Comparison of ENCODE assay signal across 24 mouse cellular contexts in genomic region chr1:191436647-191437046, GRCm38 (mm10). TPM values are rescaled to one million over a fixed set of nuclear protein-coding genes. Genes with fewer than 3 reads are reported as not detected.
DNase-seq lines count a peak whose midpoint lies in the region; ATAC-seq lines count a peak whose summit lies in the region.
"Had no signal": no experiment of that assay in that cellular context is flagged by ENCODE, and none has a peak within 500 bp of the region (broad histone marks: within the 10 kb centered on the region; RNA-seq: fewer than 3 reads in every experiment).

No protein-coding gene starts in this region.

- no peak for ATAC-seq in heart, embryonic 16.5 days (replicated peaks; ENCODE audit: extremely low read depth, insufficient read depth, low FRiP score)
- ATAC-seq in heart, embryonic 12.5 days (ENCODE audit: insufficient number of reproducible peaks, low FRiP score): no peak
- ATAC-seq in kidney, embryonic 16.5 days (ENCODE audit: low FRiP score, low TSS enrichment): no peak
- ATAC-seq: CD4-positive, CD25-positive, alpha-beta regulatory T cell, adult 4 months; forebrain, postnatal 0 days; intestine, postnatal 0 days; liver, embryonic 12.5 days had no signal

- WGBS in heart, embryonic 16.5 days: 45% methylated on average over 3 of the region's 3 CpGs
- 34% methylated on average over 3 of the region's 3 CpGs for WGBS in heart, embryonic 12.5 days
- WGBS in kidney, embryonic 16.5 days: 25% methylated on average over 3 of the region's 3 CpGs

- intact Hi-C loops in heart, postnatal 25 days (cut with DNase I): no loop called here

- peak overlapping the region; percentile 51 for H3K27ac ChIP-seq in heart, embryonic 16.5 days (ENCODE audit: low read length)
- H3K27ac ChIP-seq in heart, embryonic 12.5 days (ENCODE audit: poor library complexity, severe bottlenecking): no peak overlapping the region
- H3K27ac ChIP-seq in kidney, embryonic 16.5 days (ENCODE audit: low read length): no peak overlapping the region
- H3K27ac ChIP-seq in brown adipose tissue, adult 24 weeks (replicated peaks; ENCODE audit: low read depth, low read length): peak overlapping the region; percentile 24; the same call in 1 of the 2 replicates
- H3K27ac ChIP-seq: hindbrain, embryonic 12.5 days; limb, embryonic 13.5 days; liver, embryonic 12.5 days; midbrain, embryonic 12.5 days; neural tube, embryonic 15.5 days; stomach, embryonic 15.5 days had no signal

- peak; percentile 94 for DNase-seq in heart, adult 11 months
- DNase-seq in heart, postnatal 25 days (ENCODE audit: low spot score): no peak
- peak; percentile 55 to 79 for DNase-seq in kidney, postnatal 25 days
- DNase-seq in ovary, postnatal 14 days (ENCODE audit: low spot score): no peak
- DNase-seq: adrenal gland, postnatal 25 days; cerebellum, adult 11 months; cerebellum, adult 9-11 months; forebrain, postnatal 0 days; gastrocnemius, postnatal 25 days; layer of hippocampus, postnatal 36 days; lung, adult 2 months; thymus, postnatal 25 days had no signal

- no peaks in the 10 kb centered on the region for H3K27me3 ChIP-seq in heart, embryonic 16.5 days (ENCODE audit: control insufficient read depth, insufficient read depth, low read length)
- H3K27me3 ChIP-seq in heart, embryonic 12.5 days (replicated peaks): no peaks in the 10 kb centered on the region
- H3K27me3 ChIP-seq in kidney, embryonic 16.5 days (ENCODE audit: insufficient read depth, low read length): no peaks in the 10 kb centered on the region
- H3K27me3 ChIP-seq: hindbrain, embryonic 12.5 days; limb, embryonic 13.5 days; liver, embryonic 12.5 days; midbrain, embryonic 12.5 days; neural tube, embryonic 15.5 days; stomach, embryonic 15.5 days had no signal

- H3K36me3 ChIP-seq in heart, embryonic 16.5 days (ENCODE audit: control insufficient read depth, insufficient read depth): no peaks in the 10 kb centered on the region
- no peaks in the 10 kb centered on the region for H3K36me3 ChIP-seq in heart, embryonic 12.5 days
- no peaks in the 10 kb centered on the region for H3K36me3 ChIP-seq in kidney, embryonic 16.5 days (ENCODE audit: insufficient read depth, low read length)
- H3K36me3 ChIP-seq: hindbrain, embryonic 12.5 days; limb, embryonic 13.5 days; liver, embryonic 12.5 days; midbrain, embryonic 12.5 days; neural tube, embryonic 15.5 days; stomach, embryonic 15.5 days had no signal

- no peaks in the 10 kb centered on the region for H3K9me3 ChIP-seq in heart, embryonic 16.5 days (replicated peaks; ENCODE audit: control insufficient read depth, low read length)
- no peaks in the 10 kb centered on the region for H3K9me3 ChIP-seq in heart, embryonic 12.5 days (replicated peaks)
- no peaks in the 10 kb centered on the region for H3K9me3 ChIP-seq in kidney, embryonic 16.5 days (ENCODE audit: low read length)
- H3K9me3 ChIP-seq: hindbrain, embryonic 12.5 days; limb, embryonic 13.5 days; liver, embryonic 12.5 days; midbrain, embryonic 12.5 days; neural tube, embryonic 15.5 days; stomach, embryonic 15.5 days had no signal

- H3K4me1 ChIP-seq in heart, embryonic 16.5 days (ENCODE audit: control insufficient read depth, insufficient read depth, low read length): peaks cover 33% of the 10 kb centered on the region
- H3K4me1 ChIP-seq in heart, embryonic 12.5 days (replicated peaks): peaks cover 46% of the 10 kb centered on the region
- H3K4me1 ChIP-seq in kidney, embryonic 16.5 days (ENCODE audit: insufficient read depth, low read length): peaks cover 21% of the 10 kb centered on the region
- H3K4me1 ChIP-seq in brown adipose tissue, adult 24 weeks (ENCODE audit: control insufficient read depth, insufficient read depth, insufficient read length, low read length): peaks cover 29% of the 10 kb centered on the region

- H3K4me2 ChIP-seq in heart, embryonic 16.5 days (ENCODE audit: low read depth, low read length): no peak overlapping the region
- no peak overlapping the region for H3K4me2 ChIP-seq in heart, embryonic 12.5 days
- H3K4me2 ChIP-seq in kidney, embryonic 16.5 days (replicated peaks; ENCODE audit: low read depth, low read length): no peak overlapping the region
- H3K4me2 ChIP-seq: hindbrain, embryonic 12.5 days; limb, embryonic 13.5 days; liver, embryonic 12.5 days; midbrain, embryonic 12.5 days; neural tube, embryonic 15.5 days; stomach, embryonic 15.5 days had no signal

- no peak overlapping the region for H3K4me3 ChIP-seq in heart, embryonic 16.5 days (ENCODE audit: low read length)
- no peak overlapping the region for H3K4me3 ChIP-seq in heart, embryonic 12.5 days
- no peak overlapping the region for H3K4me3 ChIP-seq in kidney, embryonic 16.5 days (ENCODE audit: low read length)
- H3K4me3 ChIP-seq in brown adipose tissue, adult 24 weeks (ENCODE audit: insufficient read depth, low read depth, low read length): no peak overlapping the region
- H3K4me3 ChIP-seq: hindbrain, embryonic 12.5 days; limb, embryonic 13.5 days; liver, embryonic 12.5 days; midbrain, embryonic 12.5 days; neural tube, embryonic 15.5 days; stomach, embryonic 15.5 days had no signal

- 0 out of 2 replicates have a peak overlapping the region, but pooled peaks have one; percentile 19 for H3K9ac ChIP-seq in heart, embryonic 16.5 days (ENCODE audit: low read length)
- H3K9ac ChIP-seq in heart, embryonic 12.5 days: no peak overlapping the region
- no peak overlapping the region for H3K9ac ChIP-seq in kidney, embryonic 16.5 days (replicated peaks; ENCODE audit: low read length)
- H3K9ac ChIP-seq: forebrain, postnatal 0 days; hindbrain, embryonic 12.5 days; limb, embryonic 13.5 days; liver, embryonic 12.5 days; midbrain, embryonic 12.5 days; neural tube, embryonic 15.5 days; stomach, embryonic 15.5 days had no signal

RNA-seq across cellular contexts. Expression of gene Ppp2r5a, which starts 33.6 kb away (rescaled TPM):
- total RNA-seq in heart, postnatal 25 days (2021): 100 to 1,000 TPM; 103 to 110 TPM
- polyA plus RNA-seq in heart, embryonic 16.5 days (2015; fragmentation: Nextera tagmentation; extraction: Ambion mirVana): 22.8 and 27.2 TPM in 2 replicates
- 43.0 and 45.6 TPM in 2 replicates for polyA plus RNA-seq in heart, embryonic 12.5 days (2016; fragmentation: Nextera tagmentation; extraction: Ambion mirVana)
- 15.7 and 18.8 TPM in 2 replicates for polyA plus RNA-seq in kidney, embryonic 16.5 days (2015; fragmentation: Nextera tagmentation; extraction: Ambion mirVana)
- polyA plus RNA-seq in brown adipose tissue, adult 24 weeks (2012; ENCODE audit: insufficient read depth, insufficient read length, missing spikeins): 895 and 923 TPM in 2 replicates

Comparison
In these comparisons a context has a peak if more than half of its experiments do, and no peak if none do; other contexts are left out.
1. DNase-seq: peak in heart, adult 11 months (single experiment) and kidney, postnatal 25 days (2 of 2); none in heart, postnatal 25 days (single experiment) and ovary, postnatal 14 days (single experiment).
2. H3K27ac ChIP-seq: peak in heart, embryonic 16.5 days (single experiment) and brown adipose tissue, adult 24 weeks (single experiment); none in heart, embryonic 12.5 days (single experiment) and kidney, embryonic 16.5 days (single experiment).
3. RNA of gene Ppp2r5a, which starts 33.6 kb away (polyA plus RNA-seq): 895 to 923 TPM in brown adipose tissue, adult 24 weeks; 43.0 to 45.6 TPM in heart, embryonic 12.5 days, 22.8 to 27.2 TPM in heart, embryonic 16.5 days and 15.7 to 18.8 TPM in kidney, embryonic 16.5 days; every median in the first group is over 10 times any median in the second.